Mouse (Mus musculus) ES-E14 (cell line): Measurements from ENCODE around the gene Rgs6. TPM values are rescaled to one million over a fixed set of nuclear protein-coding genes. Genes with fewer than 3 reads are reported as not detected.

Experiments used
- DNase-seq: peaks from one replicate; pipeline ENCODE4 v3.0.0-alpha.2; 2013; ENCODE audit warnings: low read depth, low spot score
- H3K27ac ChIP-seq: 2 replicates; pipeline ENCODE4 v1.5.1; 2012; ENCODE audit warnings: low read depth, mild to moderate bottlenecking, low read length, moderate library complexity, mixed read lengths; ENCODE audit not compliant: poor library complexity, insufficient read depth, severe bottlenecking
- H3K36me3 ChIP-seq: 2 replicates; pipeline ENCODE4 v1.6.1; 2012; ENCODE audit warnings: mild to moderate bottlenecking, low read length, moderate library complexity, mixed read lengths; ENCODE audit not compliant: control insufficient read depth, poor library complexity, insufficient read depth, severe bottlenecking
- H3K4me1 ChIP-seq, 2 experiments: fragments of 150-350 bp in 1 of 2; sonication (generic) in 1 of 2; 2 replicates each; pipeline ENCODE4 v1.6.1; 2012; ENCODE audit warnings: low read length in 2 of 2, mild to moderate bottlenecking in 1 of 2, mixed read lengths in 1 of 2; ENCODE audit not compliant: control insufficient read depth in 2 of 2, insufficient read depth in 2 of 2, poor library complexity in 1 of 2
- H3K4me3 ChIP-seq, 2 experiments: fragments of 150-350 bp in 1 of 2; sonication (generic) in 1 of 2; 2 replicates each; pipeline ENCODE4 v1.5.1; 2012; ENCODE audit warnings: low read length in 2 of 2, low read depth in 1 of 2, mild to moderate bottlenecking in 1 of 2, mixed read lengths in 1 of 2; ENCODE audit not compliant: insufficient read depth in 1 of 2, poor library complexity in 1 of 2, severe bottlenecking in 1 of 2
- H3K9ac ChIP-seq: 2 replicates; pipeline ENCODE4 v1.6.1; 2012; ENCODE audit warnings: low read depth, mild to moderate bottlenecking, low read length, mixed read lengths; ENCODE audit not compliant: poor library complexity, insufficient read depth, severe bottlenecking
- H3K9me3 ChIP-seq: fragments of 150-350 bp; sonication (generic); 2 replicates; pipeline ENCODE4 v1.6.1; 2012; ENCODE audit warnings: low read depth, mild to moderate bottlenecking, low read length; ENCODE audit not compliant: control insufficient read depth, insufficient read depth
- CHD2 ChIP-seq: IDR thresholded peaks from 2 replicates; pipeline ENCODE4 v1.6.1; 2014; ENCODE audit warnings: mild to moderate bottlenecking, low read depth, low read length, inconsistent platforms
- HCFC1 ChIP-seq: IDR thresholded peaks from 2 replicates; pipeline ENCODE4 v1.6.1; 2012; ENCODE audit warnings: low read length, inconsistent platforms, borderline replicate concordance; ENCODE audit not compliant: insufficient read depth
- MAFK ChIP-seq: IDR thresholded peaks from 2 replicates; pipeline ENCODE4 v1.6.1; 2014; ENCODE audit warnings: mild to moderate bottlenecking, low read depth, low read length, inconsistent platforms; ENCODE audit not compliant: insufficient read depth
- ZC3H11A ChIP-seq: IDR thresholded peaks from 2 replicates; pipeline ENCODE4 v1.6.1; 2012; ENCODE audit warnings: low read depth, mild to moderate bottlenecking, inconsistent platforms, low read length, borderline replicate concordance
- ZNF384 ChIP-seq: IDR thresholded peaks from 2 replicates; pipeline ENCODE4 v1.6.1; 2012; ENCODE audit warnings: low read depth, low read length, inconsistent platforms
- in situ Hi-C, 2 experiments: fragments of 600-800 bp; cut with MboI; formaldehyde crosslinking; loops; one replicate each; pipeline ENCODE4 v1.15.1; 2025; ENCODE audit warnings: low sequenced_read_pairs in 2 of 2, inconsistent platforms in 1 of 2; ENCODE audit not compliant: unreplicated experiment in 2 of 2
- total RNA-seq: library from RNA; depleted of rRNA; stranded (reverse); fragments of 300-350 nt; gene quantifications from 2 replicates; pipeline ENCODE4 v1.2.3, GENCODE M21; 2012

Gene Rgs6
- total RNA-seq, 1 experiment = 0.49 TPM

DNA sequence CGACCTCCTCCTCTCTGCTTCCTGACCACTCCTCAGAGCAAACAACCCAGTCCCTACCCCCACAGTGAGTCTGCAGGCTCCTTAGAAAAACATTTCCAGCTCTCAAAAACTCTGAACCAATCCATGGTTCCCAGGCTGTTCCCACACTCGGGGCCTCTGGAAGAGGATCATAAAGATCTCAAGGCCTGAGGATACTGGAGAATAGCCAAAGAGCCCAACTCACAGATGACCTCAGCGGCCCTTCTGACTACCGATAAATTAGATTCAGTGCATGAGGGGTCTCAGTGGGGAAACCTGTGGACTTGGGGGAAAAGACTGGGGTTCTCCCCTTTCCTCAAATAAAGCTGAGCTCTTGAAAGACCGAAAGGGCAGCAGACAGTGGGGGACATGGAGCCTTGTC is 622.2 kb downstream of the Rgs6 start:
- Histone ChIP-seq H3K9ac (no peak overlapping the region), H3K9me3 (no peaks in the 10 kb centered on the region), H3K4me1 (peaks cover 4 to 23% of the 10 kb centered on the region in 2 experiments; a peak in 3 of 4 replicates)

DNA sequence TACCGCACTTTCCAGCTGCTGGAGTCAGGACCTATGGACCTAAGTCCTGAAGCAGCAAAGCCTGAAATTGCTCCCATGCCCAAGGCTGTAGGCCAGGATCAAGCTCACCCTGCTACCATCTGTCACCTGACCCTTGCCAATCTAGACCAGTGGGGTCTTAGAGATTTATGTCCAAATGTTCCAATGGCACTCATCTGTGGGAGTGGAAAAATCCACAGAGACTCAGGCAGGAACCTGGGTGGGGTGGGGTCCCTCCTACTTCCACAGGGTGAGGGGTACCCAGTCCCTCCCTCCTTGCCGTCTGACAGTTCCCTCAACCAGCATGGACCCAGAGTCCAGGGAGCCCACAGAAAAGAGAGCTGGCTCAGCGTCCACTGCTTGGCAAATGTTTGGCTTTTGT is 622.6 kb downstream of the Rgs6 start:
- Histone ChIP-seq H3K4me1 (peaks cover 4 to 23% of the 10 kb centered on the region in 2 experiments; a peak in 3 of 4 replicates), H3K4me3 (no peak overlapping the region), H3K27ac (no peak overlapping the region), H3K9ac (no peak overlapping the region), H3K36me3 (no peaks in the 10 kb centered on the region), H3K9me3 (no peaks in the 10 kb centered on the region)
- no peak for DNase-seq
- in situ Hi-C loops = no loop called here
- TF ChIP-seq CHD2 (no peak), ZC3H11A (no peak), HCFC1 (no peak), ZNF384 (no peak), MAFK (no peak)

More for the DNA sequence above, 622.2 kb downstream of the Rgs6 start:
- H3K27ac ChIP-seq = no peak overlapping the region
- TF ChIP-seq CHD2 = no peak
- no peak for TF ChIP-seq ZNF384
- no peak for TF ChIP-seq ZC3H11A
- TF ChIP-seq MAFK = no peak
- TF ChIP-seq HCFC1 = no peak
- in situ Hi-C loops = no loop called here
- no peak for DNase-seq
- H3K4me3 ChIP-seq = no peak overlapping the region
- H3K36me3 ChIP-seq = no peaks in the 10 kb centered on the region

DNA sequence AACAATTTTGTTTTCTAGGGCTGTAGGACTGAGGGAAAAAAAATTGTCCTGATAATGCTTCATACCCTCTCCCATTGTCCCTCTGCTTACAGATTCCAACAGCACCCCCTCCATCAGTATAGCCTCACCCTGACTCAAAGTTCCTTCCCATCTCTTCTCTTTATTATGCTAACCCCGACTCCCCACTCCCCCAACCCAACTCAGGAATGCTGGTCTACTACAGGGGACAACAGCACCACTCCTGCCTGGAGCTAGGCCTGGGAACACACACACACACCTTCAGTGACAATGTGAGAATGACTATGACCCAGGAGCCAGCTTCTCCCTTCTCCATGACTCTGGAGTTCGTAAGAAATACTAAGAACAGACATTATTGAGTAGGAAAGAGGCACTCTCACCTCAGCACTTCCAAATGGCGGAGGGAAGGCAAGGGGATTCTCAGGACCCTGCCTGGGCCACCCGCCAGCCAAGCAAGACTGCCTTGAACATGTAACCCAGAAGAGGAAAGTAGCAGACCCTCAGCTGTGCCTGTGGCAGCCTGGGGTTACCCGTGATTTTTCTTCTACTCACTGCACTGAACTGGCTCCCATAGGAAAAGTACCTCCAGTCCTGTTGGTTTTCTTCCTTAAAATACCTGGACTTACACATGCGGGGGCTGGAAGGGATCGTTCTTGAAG is 623.2 kb downstream of the Rgs6 start:
- no peak overlapping the region for H3K27ac ChIP-seq
- H3K9ac ChIP-seq = peak overlapping the region; percentile 30; the same call in 1 of the 2 replicates
- TF ChIP-seq ZC3H11A (no peak), ZNF384 (no peak), HCFC1 (no peak), CHD2 (no peak), MAFK (no peak)
- in situ Hi-C loops = no loop called here
- no peaks in the 10 kb centered on the region for H3K9me3 ChIP-seq
- no peaks in the 10 kb centered on the region for H3K36me3 ChIP-seq
- DNase-seq = peak; percentile 35
- no peak overlapping the region for H3K4me3 ChIP-seq
- peaks cover 4 to 23% of the 10 kb centered on the region in 2 experiments; a peak in 3 of 4 replicates for H3K4me1 ChIP-seq
